Mouse (Mus musculus) hindbrain, embryonic 12.5 days (tissue): ENCODE measurements around the gene Zkscan4. TPM values are rescaled to one million over a fixed set of nuclear protein-coding genes. Genes with fewer than 3 reads are reported as not detected.
"Not testable (repeated sequence)": the region's sequence is repeated elsewhere in the genome, so short reads cannot be mapped to it uniquely, and the experiment has no call there.

Experiments
- ATAC-seq: fragments of 200-750 bp; cut with Nextera tagmentation; 2 replicates; pipeline ENCODE4 v1.8.0; 2017; ENCODE audit warnings: moderate TSS enrichment; ENCODE audit not compliant: low FRiP score
- H3K27ac ChIP-seq: fragments of 300-500 bp; sonication (generic); 2 replicates; pipeline ENCODE4 v1.5.1; 2016; ENCODE audit warnings: mild to moderate bottlenecking
- H3K27me3 ChIP-seq: fragments of 300-500 bp; sonication (generic); 2 replicates; pipeline ENCODE4 v1.6.1; 2016; ENCODE audit warnings: mild to moderate bottlenecking
- H3K36me3 ChIP-seq: fragments of 300-500 bp; sonication (generic); 2 replicates; pipeline ENCODE4 v1.6.1; 2016; ENCODE audit warnings: mild to moderate bottlenecking
- H3K4me1 ChIP-seq: fragments of 300-500 bp; sonication (generic); 2 replicates; pipeline ENCODE4 v1.6.1; 2016
- H3K4me2 ChIP-seq: fragments of 300-500 bp; sonication (generic); replicated peaks from 2 replicates; pipeline ENCODE4 v1.6.1; 2016; ENCODE audit warnings: mild to moderate bottlenecking
- H3K4me3 ChIP-seq: fragments of 300-500 bp; sonication (generic); 2 replicates; pipeline ENCODE4 v1.5.1; 2016; ENCODE audit warnings: mild to moderate bottlenecking
- H3K9ac ChIP-seq: fragments of 300-500 bp; sonication (generic); 2 replicates; pipeline ENCODE4 v1.6.1; 2016; ENCODE audit warnings: mild to moderate bottlenecking, moderate library complexity
- H3K9me3 ChIP-seq: fragments of 300-500 bp; sonication (generic); replicated peaks from 2 replicates; pipeline ENCODE4 v1.6.1; 2016; ENCODE audit warnings: mild to moderate bottlenecking
- WGBS: fragments of 180-500 bp; shearing (Covaris S2); methylation state at CpG from one replicate; pipeline ENCODE4 v1.1.7; 2016; 5-methylcytosine and 5-hydroxymethylcytosine counted together
- polyA plus RNA-seq: library from polyadenylated mRNA; unstranded; fragments of >200 nt; fragmentation: Nextera tagmentation; extraction: Ambion mirVana; gene quantifications from 2 replicates; pipeline ENCODE4 v1.2.1, GENCODE M21; 2016

Gene Zkscan4
- polyA plus RNA-seq, 1 experiment from 2014 or later, result 7.0 TPM

GRCm38 (mm10) chr13:21467336-21467735 is 11.4 kb upstream of the Zkscan4 start:
- ATAC-seq, result no peak
- Histone ChIP-seq H3K4me1 (0 out of 2 replicates have a peak, but pooled peaks cover 9% of the 10 kb centered on the region), H3K27me3 (0 out of 2 replicates have a peak, but pooled peaks cover 4% of the 10 kb centered on the region), H3K9ac (no peak overlapping the region), H3K4me2 (0 out of 2 replicates have a peak overlapping the region, but pooled peaks have one; percentile 78), H3K9me3 (no peaks in the 10 kb centered on the region), H3K27ac (no peak overlapping the region), H3K4me3 (no peak overlapping the region), H3K36me3 (no peaks in the 10 kb centered on the region)
- 84% methylated on average over 10 of the region's 10 CpGs for WGBS

DNA sequence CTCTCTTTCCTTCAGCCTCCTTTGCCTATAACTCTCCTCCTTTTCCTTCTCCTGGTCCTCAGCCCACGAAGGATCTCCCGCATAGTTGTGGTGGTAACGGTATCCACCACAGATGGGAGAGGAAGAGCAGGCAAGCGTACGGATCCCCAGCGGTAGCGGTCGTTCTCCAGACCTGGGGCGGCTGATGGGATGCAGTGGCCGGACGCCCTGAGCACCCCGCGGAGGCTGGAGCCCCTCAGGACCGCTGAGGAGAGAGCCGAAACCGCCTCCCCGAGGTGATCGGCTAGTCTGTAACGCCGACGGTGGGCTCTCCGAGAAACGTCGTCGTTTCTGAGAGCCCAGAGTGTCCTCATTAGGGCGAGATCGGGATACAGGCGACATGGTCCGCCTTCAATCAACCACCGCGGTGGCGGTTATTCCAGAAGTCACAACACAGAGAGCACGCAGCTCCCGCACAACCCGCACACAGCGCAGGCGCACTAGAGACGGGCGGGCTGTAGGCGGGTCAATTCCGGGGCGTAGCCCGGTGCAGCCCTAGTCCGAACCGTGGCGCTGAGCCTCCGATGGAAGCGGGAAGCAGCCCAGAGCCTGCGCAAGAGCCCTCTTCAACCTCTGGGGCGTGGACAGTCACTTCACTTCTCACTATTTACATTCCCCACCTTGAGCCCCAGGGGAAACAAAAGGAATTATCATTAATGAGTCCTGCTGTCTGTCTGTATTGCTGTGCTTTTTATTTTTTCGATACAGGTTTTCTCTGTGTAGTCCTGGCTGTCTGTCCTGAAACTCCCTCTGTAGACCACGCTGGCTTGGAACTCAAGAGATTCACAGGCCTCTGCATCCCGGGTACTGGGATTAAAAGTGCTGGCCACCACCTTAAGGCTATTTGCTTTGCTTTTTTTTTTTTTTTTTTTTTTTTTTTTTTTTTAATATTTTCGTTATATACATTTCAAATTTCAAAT is 10.4 kb upstream of the Zkscan4 start, which contains the start of gene Nkapl:
Gene Nkapl, minus strand, starts transcription at position 449 of the 959 bp plus-strand sequence.
- H3K4me3 ChIP-seq, result peak within 1 kb of the TSS; percentile 53
- no peaks in the 10 kb centered on the region for H3K9me3 ChIP-seq
- peak; percentile 99 for ATAC-seq
- peak within 1 kb of the TSS; percentile 78 for H3K4me2 ChIP-seq
- H3K27ac ChIP-seq, result peak within 1 kb of the TSS; percentile 70
- H3K4me1 ChIP-seq, result 0 out of 2 replicates have a peak, but pooled peaks cover 9% of the 10 kb centered on the region
- WGBS, result under 1% methylated on average over 53 of the region's 54 CpGs
- H3K36me3 ChIP-seq, result no peaks in the 10 kb centered on the region
- peak within 1 kb of the TSS; percentile 71 for H3K9ac ChIP-seq
- 0 out of 2 replicates have a peak, but pooled peaks cover 4% of the 10 kb centered on the region for H3K27me3 ChIP-seq

GRCm38 (mm10) chr13:21469097-21469496 is 9.6 kb upstream of the Zkscan4 start:
- no peaks in the 10 kb centered on the region for H3K9me3 ChIP-seq
- ATAC-seq, result no peak
- peak overlapping the region; percentile 78; the same call in 1 of the 2 replicates for H3K4me2 ChIP-seq
- 0 out of 2 replicates have a peak, but pooled peaks cover 9% of the 10 kb centered on the region for H3K4me1 ChIP-seq
- no peak overlapping the region for H3K9ac ChIP-seq
- no peaks in the 10 kb centered on the region for H3K36me3 ChIP-seq
- 0 out of 2 replicates have a peak, but pooled peaks cover 4% of the 10 kb centered on the region for H3K27me3 ChIP-seq
- WGBS, result 22% methylated on average over 9 of the region's 9 CpGs
- no peak overlapping the region for H3K27ac ChIP-seq
- no peak overlapping the region for H3K4me3 ChIP-seq

DNA sequence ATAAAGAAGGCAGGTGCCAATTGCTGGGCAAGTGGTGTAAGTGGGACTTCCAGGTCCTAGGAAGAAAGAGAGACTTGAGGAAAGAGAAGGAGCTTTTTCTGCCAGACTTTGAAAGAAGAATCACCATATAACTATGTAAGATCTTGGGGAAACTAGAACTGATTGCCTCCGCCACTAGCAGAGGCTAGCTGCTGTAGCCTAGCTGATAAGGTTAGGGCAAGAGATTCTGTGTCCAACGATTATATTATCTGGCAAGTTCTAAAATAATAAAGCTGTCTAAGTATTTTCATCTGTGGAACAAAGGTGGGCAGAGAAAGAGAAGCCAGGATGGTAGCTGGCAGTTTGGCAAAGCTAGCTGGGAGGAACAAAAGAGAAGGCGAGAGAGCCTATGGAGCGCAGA is 6.3 kb upstream of the Zkscan4 start:
- Histone ChIP-seq H3K36me3 (no peaks in the 10 kb centered on the region), H3K27ac (no peak overlapping the region), H3K4me1 (0 out of 2 replicates have a peak, but pooled peaks cover 9% of the 10 kb centered on the region), H3K27me3 (0 out of 2 replicates have a peak, but pooled peaks cover 4% of the 10 kb centered on the region), H3K4me3 (no peak overlapping the region), H3K4me2 (no peak overlapping the region), H3K9ac (no peak overlapping the region), H3K9me3 (no peaks in the 10 kb centered on the region)
- WGBS, result 33% methylated on average over 4 of the region's 4 CpGs
- no peak for ATAC-seq

GRCm38 (mm10) chr13:21486881-21487280 is 8.2 kb downstream of the Zkscan4 start:
- H3K4me1 ChIP-seq, result no peaks in the 10 kb centered on the region
- H3K36me3 ChIP-seq, result peaks cover 24% of the 10 kb centered on the region
- no peak overlapping the region for H3K27ac ChIP-seq
- no peak overlapping the region for H3K4me2 ChIP-seq
- H3K9me3 ChIP-seq, result no peaks in the 10 kb centered on the region; the same call in 1 of the 2 replicates
- no peaks in the 10 kb centered on the region for H3K27me3 ChIP-seq
- no peak overlapping the region for H3K9ac ChIP-seq
- H3K4me3 ChIP-seq, result no peak overlapping the region
- no peak for ATAC-seq
- WGBS, result 85% methylated on average over 1 of the region's 1 CpGs

- Histone ChIP-seq H3K27me3 (no peaks in the 10 kb centered on the region), H3K4me2 (no peak overlapping the region), H3K27ac (no peak overlapping the region), H3K9ac (no peak overlapping the region), H3K4me3 (no peak overlapping the region), H3K9me3 (no peaks in the 10 kb centered on the region), H3K36me3 (no peaks in the 10 kb centered on the region), H3K4me1 (no peaks in the 10 kb centered on the region)
- 94% methylated on average over 5 of the region's 5 CpGs for WGBS
- no peak for ATAC-seq
Measured at GRCm38 (mm10) chr13:21492847-21493246, 14.1 kb downstream of the Zkscan4 start.

GRCm38 (mm10) chr13:21495080-21495479 is 16.4 kb downstream of the Zkscan4 start, which contains the start of gene AK157302:
Gene AK157302 (plus strand): TSS chr13:21495223.
- no peak within 1 kb of the TSS for H3K4me2 ChIP-seq
- H3K9ac ChIP-seq, result no peak within 1 kb of the TSS
- H3K27ac ChIP-seq, result no peak within 1 kb of the TSS
- H3K4me3 ChIP-seq, result no peak within 1 kb of the TSS
- H3K9me3 ChIP-seq, result no peaks in the 10 kb centered on the region
- WGBS, result 91% methylated on average over 18 of the region's 21 CpGs
- ATAC-seq, result no peak
- no peaks in the 10 kb centered on the region for H3K27me3 ChIP-seq
- H3K4me1 ChIP-seq, result no peaks in the 10 kb centered on the region
- no peaks in the 10 kb centered on the region for H3K36me3 ChIP-seq

- H3K9ac ChIP-seq, H3K4me3 ChIP-seq, H3K36me3 ChIP-seq, H3K4me1 ChIP-seq, H3K9me3 ChIP-seq, H3K27ac ChIP-seq, H3K4me2 ChIP-seq, ATAC-seq, H3K27me3 ChIP-seq: not testable (repeated sequence)
- WGBS, result 92% methylated on average over 17 of the region's 17 CpGs
Measured at GRCm38 (mm10) chr13:21501182-21501581, 22.5 kb downstream of the Zkscan4 start, which contains the start of gene Gm11273. Gene Gm11273 (minus strand): TSS chr13:21501418.

DNA sequence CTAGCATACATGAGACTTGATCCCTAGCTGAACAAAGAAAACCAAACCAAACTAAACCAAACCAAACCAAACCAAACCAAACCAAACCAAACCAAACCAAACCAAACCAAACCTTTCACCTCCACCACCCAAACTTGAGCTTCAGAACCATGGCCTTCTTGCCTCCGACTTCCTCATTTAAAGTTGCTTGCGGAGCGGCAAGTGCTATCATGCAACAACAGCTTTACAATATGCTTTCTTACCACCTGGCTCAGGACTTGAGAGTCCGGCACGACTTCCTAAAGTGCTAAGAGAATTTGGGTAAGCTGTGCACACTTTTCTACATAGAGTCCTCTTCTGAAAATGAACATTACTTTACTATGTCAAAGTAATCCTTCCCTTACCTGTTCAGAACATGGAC is 23.6 kb downstream of the Zkscan4 start:
- H3K36me3 ChIP-seq, result no peaks in the 10 kb centered on the region
- WGBS, result 88% methylated on average over 5 of the region's 5 CpGs
- no peak overlapping the region for H3K9ac ChIP-seq
- H3K4me1 ChIP-seq, result no peaks in the 10 kb centered on the region
- no peaks in the 10 kb centered on the region for H3K27me3 ChIP-seq
- no peak overlapping the region for H3K4me2 ChIP-seq
- H3K4me3 ChIP-seq, result no peak overlapping the region
- no peak for ATAC-seq
- H3K9me3 ChIP-seq, result no peaks in the 10 kb centered on the region
- H3K27ac ChIP-seq, result no peak overlapping the region

DNA sequence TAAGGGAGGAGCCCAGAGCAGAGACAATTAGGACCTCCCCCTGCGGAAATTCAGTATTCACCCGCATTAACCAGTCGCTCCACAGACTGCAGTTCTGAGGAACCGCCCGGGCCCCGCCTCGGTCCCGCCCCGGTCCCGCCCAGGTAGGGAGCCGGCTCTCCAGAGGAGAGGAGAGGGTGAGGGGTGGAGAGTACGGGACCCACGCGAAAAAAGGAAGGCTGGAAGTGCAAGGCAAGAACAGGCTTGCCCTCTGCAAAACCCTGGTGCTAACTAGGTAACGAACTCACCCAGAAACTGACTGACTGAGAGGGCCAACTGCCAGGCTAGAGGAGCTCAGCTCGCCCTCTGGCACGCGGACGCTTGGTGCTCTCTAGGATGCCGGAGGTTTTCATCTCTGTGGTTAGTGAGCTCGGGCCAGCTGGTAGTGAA is 27.5 kb downstream of the Zkscan4 start:
- Histone ChIP-seq H3K9me3 (no peaks in the 10 kb centered on the region), H3K4me2 (peak overlapping the region; percentile 63), H3K27ac (peak overlapping the region; percentile 73), H3K36me3 (no peaks in the 10 kb centered on the region), H3K4me1 (no peaks in the 10 kb centered on the region), H3K9ac (peak overlapping the region; percentile 73), H3K27me3 (no peaks in the 10 kb centered on the region), H3K4me3 (peak overlapping the region; percentile 61)
- ATAC-seq, result peak; percentile 99
- WGBS, result under 1% methylated on average over 21 of the region's 21 CpGs

DNA sequence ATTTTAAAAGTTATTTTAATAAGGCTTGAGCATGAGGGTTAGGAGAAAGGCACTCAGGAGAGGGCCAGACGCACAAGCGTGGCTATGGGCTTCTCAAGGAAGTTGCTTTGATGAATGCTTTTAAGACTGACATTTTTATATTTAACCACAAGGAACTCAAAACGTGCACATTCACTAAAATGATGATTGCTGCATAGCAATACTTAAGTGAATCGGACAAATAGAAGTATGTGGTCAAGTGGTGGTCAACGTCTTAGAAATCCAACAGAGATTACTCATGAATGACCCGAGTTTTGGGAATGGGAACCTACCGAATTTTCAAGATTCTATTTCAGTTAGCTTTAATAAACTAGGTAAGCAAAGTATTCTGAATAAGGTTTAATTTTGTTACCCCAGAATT is 51.4 kb downstream of the Zkscan4 start:
- Histone ChIP-seq H3K9ac (peak overlapping the region; percentile 15; the same call in 1 of the 2 replicates), H3K4me1 (peaks cover 4% of the 10 kb centered on the region), H3K4me2 (peak overlapping the region; percentile 64), H3K36me3 (peaks cover 16% of the 10 kb centered on the region), H3K4me3 (peak overlapping the region; percentile 24), H3K9me3 (no peaks in the 10 kb centered on the region), H3K27ac (no peak overlapping the region), H3K27me3 (no peaks in the 10 kb centered on the region)
- 58% methylated on average over 7 of the region's 7 CpGs for WGBS
- no peak for ATAC-seq

DNA sequence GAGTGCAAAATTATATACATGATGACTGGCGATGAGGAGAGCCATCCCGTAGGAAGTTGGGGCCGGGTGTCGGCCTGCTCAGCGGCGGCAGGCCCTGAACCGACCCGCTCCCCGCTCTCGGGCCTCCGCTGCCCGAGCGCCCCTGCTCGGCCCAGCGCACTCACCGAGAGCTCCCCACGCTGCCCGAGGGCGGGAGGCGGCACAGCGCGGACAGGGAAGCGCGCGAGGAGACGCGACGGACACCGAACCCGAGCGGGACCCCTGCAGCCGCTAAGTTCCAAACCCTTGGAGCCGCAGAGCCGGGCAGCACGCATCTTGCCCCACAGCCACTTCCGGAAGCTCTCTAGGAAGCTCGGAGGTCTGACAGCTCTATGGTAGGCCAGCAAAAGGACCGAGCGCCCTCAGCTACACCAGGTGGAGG is 52.1 kb downstream of the Zkscan4 start, which contains the start of gene Zkscan8:
Gene Zkscan8, minus strand, starts transcription at position 340 of the 421 bp plus-strand sequence.
- no peaks in the 10 kb centered on the region for H3K27me3 ChIP-seq
- peak; percentile 98 for ATAC-seq

More for the DNA sequence above, 52.1 kb downstream of the Zkscan4 start, which contains the start of gene Zkscan8:
- Histone ChIP-seq H3K9me3 (no peaks in the 10 kb centered on the region), H3K4me1 (peaks cover 4% of the 10 kb centered on the region), H3K36me3 (peaks cover 12% of the 10 kb centered on the region), H3K9ac (peak within 1 kb of the TSS; percentile 97), H3K4me3 (peak within 1 kb of the TSS; percentile 94), H3K4me2 (peak within 1 kb of the TSS; percentile 64), H3K27ac (peak within 1 kb of the TSS; percentile 93)
- WGBS, result 0% methylated on average over 39 of the region's 39 CpGs
